Mouse (Mus musculus) heart, embryonic 10.5 days (tissue): ENCODE measurements around the gene Slc9a6. TPM values are rescaled to one million over a fixed set of nuclear protein-coding genes. Genes with fewer than 3 reads are reported as not detected.

ENCODE experiments used
- DNase-seq: peaks from one replicate; pipeline ENCODE4 v3.0.0-alpha.2; 2017; ENCODE audit warnings: low spot score
- H3K27ac ChIP-seq: fragments of 300-500 bp; sonication (generic); 2 replicates; pipeline ENCODE4 v1.5.1; 2016; ENCODE audit warnings: mild to moderate bottlenecking
- H3K27me3 ChIP-seq: fragments of 300-500 bp; sonication (generic); 2 replicates; pipeline ENCODE4 v1.6.1; 2016; ENCODE audit warnings: mild to moderate bottlenecking; ENCODE audit not compliant: poor library complexity, insufficient read depth, severe bottlenecking
- H3K36me3 ChIP-seq: fragments of 300-500 bp; sonication (generic); 2 replicates; pipeline ENCODE4 v1.6.1; 2016; ENCODE audit warnings: mild to moderate bottlenecking, moderate library complexity
- H3K4me1 ChIP-seq: fragments of 300-500 bp; sonication (generic); 2 replicates; pipeline ENCODE4 v1.6.1; 2016; ENCODE audit warnings: mild to moderate bottlenecking
- H3K4me3 ChIP-seq: fragments of 300-500 bp; sonication (generic); 2 replicates; pipeline ENCODE4 v1.5.1; 2016; ENCODE audit warnings: mild to moderate bottlenecking, moderate library complexity
- H3K9me3 ChIP-seq: fragments of 300-500 bp; sonication (generic); 2 replicates; pipeline ENCODE4 v1.6.1; 2016; ENCODE audit warnings: mild to moderate bottlenecking, moderate library complexity
- WGBS: fragments of 180-500 bp; shearing (Covaris S2); methylation state at CpG from one replicate; pipeline ENCODE4 v1.1.7; 2016; 5-methylcytosine and 5-hydroxymethylcytosine counted together
- polyA plus RNA-seq: library from polyadenylated mRNA; unstranded; fragments of >200 nt; fragmentation: Nextera tagmentation; extraction: Ambion mirVana; gene quantifications from 2 replicates; pipeline ENCODE4 v1.2.1, GENCODE M21; 2016

The Slc9a6 gene
- polyA plus RNA-seq: 6.3 and 8.0 TPM in 2 replicates

GRCm38 (mm10) chrX:56609623-56610317 is at the start of gene Slc9a6:
Gene Slc9a6 (plus strand): TSS chrX:56609757.
- H3K4me3 ChIP-seq: peak within 1 kb of the TSS; percentile 66
- WGBS: 14% methylated on average over 49 of the region's 50 CpGs
- peak within 1 kb of the TSS; percentile 88 for H3K27ac ChIP-seq
- no peaks in the 10 kb centered on the region for H3K27me3 ChIP-seq
- H3K9me3 ChIP-seq: no peaks in the 10 kb centered on the region
- peak; percentile 86 for DNase-seq
- H3K4me1 ChIP-seq: peaks cover 3% of the 10 kb centered on the region; the same call in 1 of the 2 replicates
- H3K36me3 ChIP-seq: no peaks in the 10 kb centered on the region

- H3K36me3 ChIP-seq: no peaks in the 10 kb centered on the region
- 21% methylated on average over 6 of the region's 6 CpGs for WGBS
- H3K9me3 ChIP-seq: no peaks in the 10 kb centered on the region
- no peak overlapping the region for H3K27ac ChIP-seq
- H3K4me3 ChIP-seq: no peak overlapping the region
- H3K4me1 ChIP-seq: no peaks in the 10 kb centered on the region
- H3K27me3 ChIP-seq: no peaks in the 10 kb centered on the region
- DNase-seq: no peak
Measured at GRCm38 (mm10) chrX:56572465-56572864, 37.1 kb upstream of the Slc9a6 start.

GRCm38 (mm10) chrX:56578200-56578599 is 31.4 kb upstream of the Slc9a6 start:
- Histone ChIP-seq H3K36me3 (no peaks in the 10 kb centered on the region), H3K27me3 (no peaks in the 10 kb centered on the region), H3K4me3 (no peak overlapping the region), H3K9me3 (no peaks in the 10 kb centered on the region), H3K4me1 (no peaks in the 10 kb centered on the region), H3K27ac (no peak overlapping the region)
- DNase-seq: no peak
- 72% methylated on average over 2 of the region's 2 CpGs for WGBS

- no peaks in the 10 kb centered on the region for H3K9me3 ChIP-seq
- peak overlapping the region; percentile 87 for H3K27ac ChIP-seq
- no peak for DNase-seq
- H3K4me3 ChIP-seq: peak overlapping the region; percentile 70
- WGBS: 12% methylated on average over 25 of the region's 25 CpGs
- no peaks in the 10 kb centered on the region for H3K4me1 ChIP-seq
- no peaks in the 10 kb centered on the region for H3K36me3 ChIP-seq
- no peaks in the 10 kb centered on the region for H3K27me3 ChIP-seq
Measured at GRCm38 (mm10) chrX:56597219-56597886, 12.2 kb upstream of the Slc9a6 start.

GRCm38 (mm10) chrX:56597887-56598640 is 11.5 kb upstream of the Slc9a6 start, which contains the start of gene Mmgt1:
Gene Mmgt1 (minus strand): TSS chrX:56598069.
- H3K4me1 ChIP-seq: no peaks in the 10 kb centered on the region
- no peaks in the 10 kb centered on the region for H3K27me3 ChIP-seq
- H3K4me3 ChIP-seq: peak within 1 kb of the TSS; percentile 70
- H3K9me3 ChIP-seq: no peaks in the 10 kb centered on the region
- peak; percentile 98 for DNase-seq
- WGBS: 12% methylated on average over 44 of the region's 44 CpGs
- no peaks in the 10 kb centered on the region for H3K36me3 ChIP-seq
- peak within 1 kb of the TSS; percentile 87 for H3K27ac ChIP-seq

GRCm38 (mm10) chrX:56606536-56606935 is 3.0 kb upstream of the Slc9a6 start:
- Histone ChIP-seq H3K4me1 (peaks cover 3% of the 10 kb centered on the region; the same call in 1 of the 2 replicates), H3K27ac (no peak overlapping the region), H3K9me3 (no peaks in the 10 kb centered on the region), H3K4me3 (no peak overlapping the region), H3K36me3 (no peaks in the 10 kb centered on the region), H3K27me3 (no peaks in the 10 kb centered on the region)
- DNase-seq: no peak
- WGBS: 56% methylated on average over 2 of the region's 2 CpGs

GRCm38 (mm10) chrX:56607032-56607710 is 2.4 kb upstream of the Slc9a6 start:
- Histone ChIP-seq H3K36me3 (no peaks in the 10 kb centered on the region), H3K9me3 (no peaks in the 10 kb centered on the region), H3K4me1 (peaks cover 3% of the 10 kb centered on the region; the same call in 1 of the 2 replicates), H3K27me3 (no peaks in the 10 kb centered on the region), H3K27ac (peak overlapping the region; percentile 42; the same call in 1 of the 2 replicates), H3K4me3 (no peak overlapping the region)
- no peak for DNase-seq
- WGBS: 46% methylated on average over 7 of the region's 7 CpGs

GRCm38 (mm10) chrX:56609285-56609622 is 303 bp upstream of the Slc9a6 start:
- whole genome bisulfite sequencing: 29% methylated on average over 7 of the region's 7 CpGs
- peaks cover 3% of the 10 kb centered on the region; the same call in 1 of the 2 replicates for H3K4me1 ChIP-seq
- no peak for DNase-seq
- no peaks in the 10 kb centered on the region for H3K36me3 ChIP-seq
- peak overlapping the region; percentile 66 for H3K4me3 ChIP-seq
- no peaks in the 10 kb centered on the region for H3K9me3 ChIP-seq
- H3K27ac ChIP-seq: peak overlapping the region; percentile 88
- H3K27me3 ChIP-seq: no peaks in the 10 kb centered on the region

GRCm38 (mm10) chrX:56610318-56610694 is 749 bp downstream of the Slc9a6 start:
- H3K27ac ChIP-seq: peak overlapping the region; percentile 88; the same call in 1 of the 2 replicates
- no peaks in the 10 kb centered on the region for H3K9me3 ChIP-seq
- H3K27me3 ChIP-seq: no peaks in the 10 kb centered on the region
- DNase-seq: no peak
- no peaks in the 10 kb centered on the region for H3K36me3 ChIP-seq
- peak overlapping the region; percentile 66 for H3K4me3 ChIP-seq
- H3K4me1 ChIP-seq: peaks cover 3% of the 10 kb centered on the region; the same call in 1 of the 2 replicates
- 11% methylated on average over 13 of the region's 13 CpGs for WGBS

- H3K27me3 ChIP-seq: no peaks in the 10 kb centered on the region
- H3K4me3 ChIP-seq: no peak overlapping the region
- no peaks in the 10 kb centered on the region for H3K9me3 ChIP-seq
- no peak for DNase-seq
- no peaks in the 10 kb centered on the region for H3K36me3 ChIP-seq
- H3K4me1 ChIP-seq: no peaks in the 10 kb centered on the region
- 80% methylated on average over 2 of the region's 2 CpGs for WGBS
- no peak overlapping the region for H3K27ac ChIP-seq
Measured at GRCm38 (mm10) chrX:56615236-56615635, 5.7 kb downstream of the Slc9a6 start.

GRCm38 (mm10) chrX:56636185-56636584 is 26.6 kb downstream of the Slc9a6 start:
- Histone ChIP-seq H3K27me3 (no peaks in the 10 kb centered on the region), H3K27ac (no peak overlapping the region), H3K4me3 (no peak overlapping the region), H3K4me1 (no peaks in the 10 kb centered on the region), H3K36me3 (no peaks in the 10 kb centered on the region), H3K9me3 (no peaks in the 10 kb centered on the region)
- 82% methylated on average over 5 of the region's 5 CpGs for WGBS
- DNase-seq: no peak

- Histone ChIP-seq H3K27ac (no peak overlapping the region), H3K4me1 (no peaks in the 10 kb centered on the region), H3K9me3 (no peaks in the 10 kb centered on the region), H3K27me3 (no peaks in the 10 kb centered on the region), H3K4me3 (no peak overlapping the region), H3K36me3 (no peaks in the 10 kb centered on the region)
- 16% methylated on average over 1 of the region's 1 CpGs for WGBS
- no peak for DNase-seq
Measured at GRCm38 (mm10) chrX:56640066-56640465, 30.5 kb downstream of the Slc9a6 start.
